ENCODE assay signal across 8 mouse cellular contexts in the genomic region with DNA sequence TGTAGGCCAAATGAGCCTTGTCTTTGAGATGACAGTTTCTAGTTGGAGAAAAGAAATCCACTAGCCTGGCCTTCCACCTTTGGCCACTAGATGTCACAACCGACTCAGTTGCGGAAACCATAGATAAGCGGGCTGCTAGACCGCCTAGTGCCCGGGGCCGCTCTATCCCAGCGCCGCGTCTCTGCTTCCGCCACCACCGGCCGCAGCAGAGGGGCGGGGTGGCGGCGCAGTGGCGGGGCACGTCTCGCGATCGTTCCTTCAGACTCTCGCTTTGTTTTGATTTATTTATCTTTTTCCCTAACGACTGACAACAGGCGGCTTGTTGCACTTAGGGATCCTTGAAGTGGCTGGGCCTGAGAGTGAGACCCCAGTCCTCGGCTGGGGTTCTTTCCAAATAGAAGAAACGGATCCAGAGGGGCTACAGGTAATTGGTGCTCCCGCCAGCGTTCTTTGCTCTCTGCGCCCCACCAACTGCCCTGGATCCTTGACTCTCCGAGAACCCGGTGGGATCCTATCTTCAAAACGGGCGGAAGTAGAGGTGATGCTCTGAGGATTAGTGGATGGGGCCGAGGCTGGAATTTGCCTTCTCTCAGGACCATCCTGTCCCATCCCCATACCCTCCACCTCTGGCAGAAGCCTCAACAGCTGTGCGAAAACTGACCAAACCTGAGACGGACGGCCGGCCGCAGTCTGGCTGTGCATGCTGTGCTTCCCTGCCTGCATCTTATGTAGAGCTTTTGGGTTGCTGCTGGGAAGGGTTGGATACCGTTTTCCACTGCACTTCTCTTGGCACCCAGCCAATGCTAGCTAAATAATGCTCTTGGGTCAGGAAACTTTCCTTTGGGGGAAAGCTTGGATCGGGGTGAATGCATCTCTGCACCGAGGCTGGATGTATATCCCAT. TPM values are rescaled to one million over a fixed set of nuclear protein-coding genes. Genes with fewer than 3 reads are reported as not detected.
DNase-seq lines count a peak whose midpoint lies in the region; ATAC-seq and TF ChIP-seq lines count a peak whose summit lies in the region.

No protein-coding gene starts in this region.

- TF ChIP-seq POLR2A in MEL (IDR thresholded peaks at IDR 0.05; ENCODE audit: control insufficient read depth in 1 of 2, insufficient read depth in 1 of 2, low read depth in 1 of 2, low read length in 2 of 2, poor library complexity in 1 of 2): no peak; a peak in 1 of 4 replicates
- TF ChIP-seq POLR2A in cerebellum, adult 2 months (IDR thresholded peaks at IDR 0.05; ENCODE audit: borderline replicate concordance, insufficient read depth, low read length): peak; percentile 84

- peak overlapping the region; percentile 68 for H3K9ac ChIP-seq in MEL (ENCODE audit: control insufficient read depth, low read depth, low read length, poor library complexity, severe bottlenecking)
- H3K9ac ChIP-seq in forebrain, postnatal 0 days: peak overlapping the region; percentile 90
- peak overlapping the region; percentile 84 for H3K9ac ChIP-seq in lung, embryonic 15.5 days

- H3K27ac ChIP-seq in MEL (ENCODE audit: control insufficient read depth, low read depth, low read length): peak overlapping the region; percentile 98
- H3K27ac ChIP-seq in cerebellum, adult 2 months (ENCODE audit: insufficient read depth, low read length): peak overlapping the region; percentile 46; the same call in 1 of the 2 replicates
- H3K27ac ChIP-seq in forebrain, postnatal 0 days (ENCODE audit: low read depth, low read length): peak overlapping the region; percentile 89
- peak overlapping the region; percentile 81 for H3K27ac ChIP-seq in lung, embryonic 15.5 days

- TF ChIP-seq EP300 in MEL (IDR thresholded peaks at IDR 0.05; ENCODE audit: low read depth in 1 of 2, low read length in 2 of 2): peak in 1 of 2 experiments; percentile 62; a peak in 3 of 4 replicates

- H3K79me2 ChIP-seq in MEL (ENCODE audit: control insufficient read depth, insufficient read depth, low read length, poor library complexity): peaks cover 2% of the 10 kb centered on the region; the same call in 1 of the 2 replicates

- peaks cover 0 to 9% of the 10 kb centered on the region in 2 experiments; a peak in 2 of 4 replicates for H3K36me3 ChIP-seq in MEL (ENCODE audit: control insufficient read depth in 1 of 2, insufficient read depth in 2 of 2, low read length in 2 of 2)
- peaks cover 9% of the 10 kb centered on the region; the same call in 1 of the 2 replicates for H3K36me3 ChIP-seq in forebrain, postnatal 0 days (ENCODE audit: insufficient read depth)
- peaks cover 12% of the 10 kb centered on the region; the same call in 1 of the 2 replicates for H3K36me3 ChIP-seq in lung, embryonic 15.5 days

- under 1% methylated on average over 41 of the region's 41 CpGs for WGBS in cerebellum, adult 2 months
- under 1% methylated on average over 41 of the region's 41 CpGs for whole genome bisulfite sequencing in forebrain, postnatal 0 days
- WGBS in lung, embryonic 15.5 days: under 1% methylated on average over 41 of the region's 41 CpGs

- TF ChIP-seq RAD21 in MEL (IDR thresholded peaks at IDR 0.05; ENCODE audit: low read depth, low read length): peak; percentile 25

- peaks cover 0 to 8% of the 10 kb centered on the region in 2 experiments; a peak in 1 of 4 replicates for H3K4me1 ChIP-seq in MEL (ENCODE audit: control insufficient read depth in 1 of 2, insufficient read depth in 2 of 2, low read length in 2 of 2)
- no peaks in the 10 kb centered on the region for H3K4me1 ChIP-seq in cerebellum, adult 2 months (ENCODE audit: control insufficient read depth, insufficient read depth, low read length)
- peaks cover 4% of the 10 kb centered on the region; the same call in 1 of the 2 replicates for H3K4me1 ChIP-seq in forebrain, postnatal 0 days (ENCODE audit: insufficient read depth)
- H3K4me1 ChIP-seq in lung, embryonic 15.5 days: peaks cover 6% of the 10 kb centered on the region; the same call in 1 of the 2 replicates

- peak overlapping the region; percentile 86 for H3K4me2 ChIP-seq in forebrain, postnatal 0 days (ENCODE audit: low read depth)
- H3K4me2 ChIP-seq in lung, embryonic 15.5 days: peak overlapping the region; percentile 78

- H3K4me3 ChIP-seq in MEL (ENCODE audit: control insufficient read depth in 1 of 2, insufficient read depth in 1 of 2, low read depth in 2 of 2, low read length in 2 of 2): peak overlapping the region; percentile 56 to 92
- H3K4me3 ChIP-seq in cerebellum, adult 2 months (replicated peaks; ENCODE audit: insufficient read depth, low read depth, low read length): peak overlapping the region; percentile 89
- peak overlapping the region; percentile 94 for H3K4me3 ChIP-seq in forebrain, postnatal 0 days (ENCODE audit: low read depth, low read length)
- peak overlapping the region; percentile 76 for H3K4me3 ChIP-seq in lung, embryonic 15.5 days

- ATAC-seq in forebrain, postnatal 0 days: peak; percentile 100
- ATAC-seq in lung, embryonic 15.5 days (ENCODE audit: borderline replicate concordance, extremely low read depth, low FRiP score, low TSS enrichment): peak; percentile 99

- TF ChIP-seq CTCF in MEL (IDR thresholded peaks at IDR 0.05 in 2 of 3, conservative IDR thresholded peaks at IDR 0.05 in 1 of 3; ENCODE audit: control insufficient read depth in 1 of 3, insufficient read depth in 1 of 3, low read depth in 2 of 3, low read length in 3 of 3, poor library complexity in 1 of 3, severe bottlenecking in 1 of 3): peak; percentile 71 to 90 (median 88)
- peak; percentile 77 for TF ChIP-seq CTCF in cerebellum, adult 2 months (IDR thresholded peaks at IDR 0.05; ENCODE audit: borderline replicate concordance, insufficient read depth, low read depth, low read length)
- TF ChIP-seq CTCF in forebrain, postnatal 0 days (IDR thresholded peaks at IDR 0.05; ENCODE audit: low read depth): peak; percentile 90

- peak; percentile 98 for DNase-seq in MEL (ENCODE audit: low read depth, low spot score)
- DNase-seq in cerebellum, adult 2 months: peak; percentile 92 to 93
- DNase-seq in forebrain, postnatal 0 days: peak; percentile 97
- peak; percentile 96 for DNase-seq in heart, postnatal 4 days
- peak; percentile 89 to 94 for DNase-seq in layer of hippocampus, adult 8-10 months (ENCODE audit: low spot score in 2 of 2)
- DNase-seq in ovary, adult 18-20 months (ENCODE audit: low spot score): peak; percentile 89
- DNase-seq in thymus, postnatal 0 days (ENCODE audit: low spot score): peak; percentile 96

- no peaks in the 10 kb centered on the region for H3K27me3 ChIP-seq in MEL (ENCODE audit: control insufficient read depth in 1 of 2, insufficient read depth in 2 of 2, low read length in 2 of 2)
- no peaks in the 10 kb centered on the region for H3K27me3 ChIP-seq in cerebellum, adult 2 months (ENCODE audit: control insufficient read depth, insufficient read depth, low read length)
- H3K27me3 ChIP-seq in forebrain, postnatal 0 days (ENCODE audit: insufficient read depth, low read length): no peaks in the 10 kb centered on the region
- H3K27me3 ChIP-seq in lung, embryonic 15.5 days: no peaks in the 10 kb centered on the region

- no peaks in the 10 kb centered on the region for H3K9me3 ChIP-seq in MEL (replicated peaks; ENCODE audit: insufficient read depth, low read length)
- H3K9me3 ChIP-seq in forebrain, postnatal 0 days (ENCODE audit: low read length): no peaks in the 10 kb centered on the region
- H3K9me3 ChIP-seq in lung, embryonic 15.5 days: no peaks in the 10 kb centered on the region

RNA-seq across cellular contexts. Expression of gene Ift46, which starts 5.3 kb away (rescaled TPM):
- 30.2 and 31.8 TPM in 2 replicates for total RNA-seq in MEL (2012; rRNA removed)
- polyA plus RNA-seq in MEL (2012; ENCODE audit: insufficient read depth in 1 of 2, insufficient read length in 2 of 2, low read depth in 1 of 2, low replicate concordance in 2 of 2, missing spikeins in 1 of 2): 10 to 100 TPM in 1 of 2 experiments, not detected in 1; 51.9 TPM
- polyA plus RNA-seq in cerebellum, adult 2 months (2012; rRNA removed): 106 and 110 TPM in 2 replicates
- total RNA-seq in forebrain, postnatal 0 days (2014; rRNA removed): 67.0 and 72.4 TPM in 2 replicates
- polyA plus RNA-seq in forebrain, postnatal 0 days (2015; fragmentation: Nextera tagmentation; extraction: Ambion mirVana): 158 and 166 TPM in 2 replicates
- total RNA-seq in heart, postnatal 4 days (2021): 10 to 100 TPM; 58.4 to 58.7 TPM
- total RNA-seq in layer of hippocampus, adult 8-10 months (2022): 10 to 100 TPM; 67.4 to 77.6 (median 70.5) TPM
- polyA plus RNA-seq in lung, embryonic 15.5 days (2015; fragmentation: Nextera tagmentation; extraction: Ambion mirVana): 93.2 and 99.1 TPM in 2 replicates
- polyA plus RNA-seq in thymus, postnatal 0 days (2015; fragmentation: Nextera tagmentation; extraction: Ambion mirVana): 68.0 and 74.0 TPM in 2 replicates

RNA-seq across cellular contexts. Expression of gene Arcn1, which starts 5.4 kb away (rescaled TPM):
- 118 and 124 TPM in 2 replicates for total RNA-seq in MEL (2012; rRNA removed)
- 100 to 1,000 TPM; 145 to 273 TPM for polyA plus RNA-seq in MEL (2012; ENCODE audit: insufficient read depth in 1 of 2, insufficient read length in 2 of 2, low read depth in 1 of 2, low replicate concordance in 2 of 2, missing spikeins in 1 of 2)
- polyA plus RNA-seq in cerebellum, adult 2 months (2012; rRNA removed): 61.6 and 61.8 TPM in 2 replicates
- total RNA-seq in forebrain, postnatal 0 days (2014; rRNA removed): 107 and 113 TPM in 2 replicates
- polyA plus RNA-seq in forebrain, postnatal 0 days (2015; fragmentation: Nextera tagmentation; extraction: Ambion mirVana): 86.0 and 105 TPM in 2 replicates
- 100 to 1,000 TPM; 104 to 119 TPM for total RNA-seq in heart, postnatal 4 days (2021)
- 100 to 1,000 TPM in 2 of 4 experiments, 10 to 100 TPM in 2; 94.1 to 110 (median 101) TPM for total RNA-seq in layer of hippocampus, adult 8-10 months (2022)
- polyA plus RNA-seq in lung, embryonic 15.5 days (2015; fragmentation: Nextera tagmentation; extraction: Ambion mirVana): 193 and 199 TPM in 2 replicates
- polyA plus RNA-seq in thymus, postnatal 0 days (2015; fragmentation: Nextera tagmentation; extraction: Ambion mirVana): 111 and 116 TPM in 2 replicates

RNA-seq across cellular contexts. Expression of gene Tmem25, which starts 26.1 kb away (rescaled TPM):
- 0.12 TPM in 1 of 2 replicates, not detected in the other for total RNA-seq in MEL (2012; rRNA removed)
- under 1 TPM in 1 of 2 experiments, not detected in 1; 0.67 TPM for polyA plus RNA-seq in MEL (2012; ENCODE audit: insufficient read depth in 1 of 2, insufficient read length in 2 of 2, low read depth in 1 of 2, low replicate concordance in 2 of 2, missing spikeins in 1 of 2)
- 203 and 229 TPM in 2 replicates for polyA plus RNA-seq in cerebellum, adult 2 months (2012; rRNA removed)
- total RNA-seq in forebrain, postnatal 0 days (2014; rRNA removed): 11.8 and 12.8 TPM in 2 replicates
- 11.6 and 14.9 TPM in 2 replicates for polyA plus RNA-seq in forebrain, postnatal 0 days (2015; fragmentation: Nextera tagmentation; extraction: Ambion mirVana)
- 1 to 10 TPM; 3.5 to 6.0 TPM for total RNA-seq in heart, postnatal 4 days (2021)
- 10 to 100 TPM; 43.8 to 55.1 (median 49.5) TPM for total RNA-seq in layer of hippocampus, adult 8-10 months (2022)
- 1.0 and 1.2 TPM in 2 replicates for polyA plus RNA-seq in lung, embryonic 15.5 days (2015; fragmentation: Nextera tagmentation; extraction: Ambion mirVana)
- 0.72 and 0.82 TPM in 2 replicates for polyA plus RNA-seq in thymus, postnatal 0 days (2015; fragmentation: Nextera tagmentation; extraction: Ambion mirVana)

RNA-seq across cellular contexts. Expression of gene Ttc36, which starts 29.9 kb away (rescaled TPM):
- total RNA-seq in MEL (2012; rRNA removed): 0.20 TPM in 1 of 2 replicates, not detected in the other
- polyA plus RNA-seq in MEL (2012; ENCODE audit: insufficient read depth in 1 of 2, insufficient read length in 2 of 2, low read depth in 1 of 2, low replicate concordance in 2 of 2, missing spikeins in 1 of 2): under 1 TPM in 1 of 2 experiments, not detected in 1; 0.49 TPM
- polyA plus RNA-seq in cerebellum, adult 2 months (2012; rRNA removed): 0.67 and 1.1 TPM in 2 replicates
- 0.69 and 2.6 TPM in 2 replicates for total RNA-seq in forebrain, postnatal 0 days (2014; rRNA removed)
- polyA plus RNA-seq in forebrain, postnatal 0 days (2015; fragmentation: Nextera tagmentation; extraction: Ambion mirVana): 0.68 and 0.71 TPM in 2 replicates
- 1 to 10 TPM in 1 of 2 experiments, under 1 TPM in 1; 0.61 to 1.0 TPM for total RNA-seq in heart, postnatal 4 days (2021)
- total RNA-seq in layer of hippocampus, adult 8-10 months (2022): 1 to 10 TPM in 2 of 4 experiments, under 1 TPM in 1, not detected in 1; 0.74 to 1.4 (median 1.1) TPM
- polyA plus RNA-seq in lung, embryonic 15.5 days (2015; fragmentation: Nextera tagmentation; extraction: Ambion mirVana): 0.67 and 1.2 TPM in 2 replicates
- 1.5 and 3.0 TPM in 2 replicates for polyA plus RNA-seq in thymus, postnatal 0 days (2015; fragmentation: Nextera tagmentation; extraction: Ambion mirVana)

RNA-seq across cellular contexts. Expression of gene Phldb1, which starts 38.0 kb away (rescaled TPM):
- total RNA-seq in MEL (2012; rRNA removed): 13.0 and 13.8 TPM in 2 replicates
- polyA plus RNA-seq in MEL (2012; ENCODE audit: insufficient read depth in 1 of 2, insufficient read length in 2 of 2, low read depth in 1 of 2, low replicate concordance in 2 of 2, missing spikeins in 1 of 2): 10 to 100 TPM in 1 of 2 experiments, not detected in 1; 23.0 TPM
- polyA plus RNA-seq in cerebellum, adult 2 months (2012; rRNA removed): 193 and 194 TPM in 2 replicates
- 106 and 129 TPM in 2 replicates for total RNA-seq in forebrain, postnatal 0 days (2014; rRNA removed)
- polyA plus RNA-seq in forebrain, postnatal 0 days (2015; fragmentation: Nextera tagmentation; extraction: Ambion mirVana): 28.2 and 34.3 TPM in 2 replicates
- 100 to 1,000 TPM; 109 TPM for total RNA-seq in heart, postnatal 4 days (2021)
- total RNA-seq in layer of hippocampus, adult 8-10 months (2022): 100 to 1,000 TPM in 2 of 4 experiments, 10 to 100 TPM in 2; 84.1 to 114 (median 102) TPM
- 26.6 and 33.2 TPM in 2 replicates for polyA plus RNA-seq in lung, embryonic 15.5 days (2015; fragmentation: Nextera tagmentation; extraction: Ambion mirVana)
- polyA plus RNA-seq in thymus, postnatal 0 days (2015; fragmentation: Nextera tagmentation; extraction: Ambion mirVana): 3.0 and 3.3 TPM in 2 replicates

Comparison
In these comparisons a context has a peak if more than half of its experiments do, and no peak if none do; other contexts are left out.
1. Peak in every context shown above with its lines: DNase-seq, ATAC-seq, H3K4me3 ChIP-seq and H3K27ac ChIP-seq.
2. H3K27ac ChIP-seq: peak in every context shown above with its lines; median percentile 98 in MEL; 89 in forebrain, postnatal 0 days; 81 in lung, embryonic 15.5 days; 46 in cerebellum, adult 2 months.
3. RNA of gene Tmem25, which starts 26.1 kb away (polyA plus RNA-seq): 203 to 229 TPM in cerebellum, adult 2 months; 11.6 to 14.9 TPM in forebrain, postnatal 0 days, 1.0 to 1.2 TPM in lung, embryonic 15.5 days, 0.72 to 0.82 TPM in thymus, postnatal 0 days and 0.67 TPM in MEL; every median in the first group is over 10 times any median in the second.